Mouse (Mus musculus): ENCODE data around the gene Nelfb. TPM values are rescaled to one million over a fixed set of nuclear protein-coding genes. Genes with fewer than 3 reads are reported as not detected.
A peak's percentile ranks its signal among the peaks of the same experiment; 100 is the strongest.

Gene Nelfb
- total RNA-seq, 1 experiment from 2014 or later = 61.8 TPM

DNA sequence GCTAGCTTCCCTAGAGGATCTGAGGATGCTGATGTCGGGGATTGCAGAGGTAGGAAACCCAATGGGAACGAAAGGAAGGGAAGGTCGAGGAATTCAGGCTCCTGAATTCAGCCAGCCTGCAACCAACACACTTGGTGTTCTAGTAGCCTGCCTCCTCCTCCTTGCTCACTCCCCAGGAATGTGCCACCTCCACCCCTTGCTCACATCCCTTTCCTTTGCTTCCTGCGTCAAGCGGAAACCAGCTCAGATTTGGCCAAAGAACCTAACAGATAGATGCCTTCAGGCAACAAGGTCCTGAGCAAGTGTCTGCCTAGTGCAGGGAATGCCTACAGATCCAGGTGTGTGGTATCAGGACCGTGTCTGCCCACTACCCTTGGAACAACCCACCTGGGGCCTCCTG, 34.7 kb downstream of the Nelfb start:
- no peak for DNase-seq

GRCm38 (mm10) chr2:25175690-25176078, 35.6 kb downstream of the Nelfb start:
- no peak for DNase-seq

DNA sequence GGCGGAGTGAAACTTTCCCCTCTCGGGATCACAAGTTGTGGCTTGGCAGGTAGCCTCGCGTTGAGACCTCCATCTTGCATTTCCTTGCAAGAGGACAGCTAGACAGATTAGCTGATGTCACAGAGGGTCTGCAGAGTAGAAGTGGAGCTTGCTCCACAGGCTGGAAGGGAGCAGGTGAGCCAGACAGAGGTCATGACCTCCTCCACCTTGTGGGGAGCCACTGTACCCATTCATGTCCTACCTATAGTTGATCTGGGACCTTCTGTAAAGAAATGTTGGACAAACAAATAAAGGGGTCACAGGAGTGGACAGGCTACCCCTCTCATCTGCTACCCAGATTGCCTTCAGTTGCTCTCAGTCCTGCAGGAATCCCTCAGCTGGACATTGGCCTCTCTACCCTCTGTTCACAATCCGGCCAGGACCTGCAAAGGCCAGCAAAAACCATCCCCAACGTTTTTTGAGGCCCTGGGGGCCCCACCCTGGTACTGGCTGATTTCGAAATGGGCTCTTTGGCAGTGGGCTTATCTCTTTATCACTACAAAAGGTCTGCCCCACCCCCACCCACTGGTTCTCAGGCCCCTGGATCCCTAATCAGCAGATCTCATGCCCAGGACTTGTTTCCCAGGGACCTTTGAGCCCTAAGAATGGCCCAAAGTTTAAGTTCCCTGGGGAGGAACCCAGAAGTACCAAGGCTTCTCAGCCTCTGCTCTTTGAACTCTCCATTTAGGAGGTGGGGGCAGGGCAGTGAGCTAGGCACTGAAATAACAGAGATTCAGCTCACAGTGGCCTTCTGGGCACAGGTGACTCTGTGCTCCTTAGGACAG, 36.2 kb downstream of the Nelfb start:
- DNase-seq = no peak

GRCm38 (mm10) chr2:25173821-25174220, 37.5 kb downstream of the Nelfb start:
- no peak for DNase-seq

GRCm38 (mm10) chr2:25172629-25173028, 38.7 kb downstream of the Nelfb start:
- DNase-seq = peak; percentile 37

DNA sequence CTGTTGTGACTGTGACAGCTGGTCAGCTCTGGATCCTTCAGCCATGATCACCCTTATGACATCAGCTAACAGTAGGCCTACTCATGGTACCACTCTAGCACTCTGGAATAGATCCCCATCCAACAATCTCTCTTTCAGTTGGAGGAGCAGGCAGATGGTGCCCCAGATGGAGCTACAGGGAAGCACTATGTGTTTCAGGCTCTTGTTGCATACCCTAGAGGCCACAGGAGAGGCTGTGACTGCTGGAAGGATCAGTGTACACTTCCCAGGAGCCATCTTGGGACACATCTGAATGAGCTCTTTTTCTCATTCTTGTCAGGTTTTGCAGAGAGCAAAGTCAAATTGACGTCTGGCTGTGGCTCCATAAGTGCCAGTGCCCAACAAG, 39.5 kb downstream of the Nelfb start:
- DNase-seq = no peak

DNA sequence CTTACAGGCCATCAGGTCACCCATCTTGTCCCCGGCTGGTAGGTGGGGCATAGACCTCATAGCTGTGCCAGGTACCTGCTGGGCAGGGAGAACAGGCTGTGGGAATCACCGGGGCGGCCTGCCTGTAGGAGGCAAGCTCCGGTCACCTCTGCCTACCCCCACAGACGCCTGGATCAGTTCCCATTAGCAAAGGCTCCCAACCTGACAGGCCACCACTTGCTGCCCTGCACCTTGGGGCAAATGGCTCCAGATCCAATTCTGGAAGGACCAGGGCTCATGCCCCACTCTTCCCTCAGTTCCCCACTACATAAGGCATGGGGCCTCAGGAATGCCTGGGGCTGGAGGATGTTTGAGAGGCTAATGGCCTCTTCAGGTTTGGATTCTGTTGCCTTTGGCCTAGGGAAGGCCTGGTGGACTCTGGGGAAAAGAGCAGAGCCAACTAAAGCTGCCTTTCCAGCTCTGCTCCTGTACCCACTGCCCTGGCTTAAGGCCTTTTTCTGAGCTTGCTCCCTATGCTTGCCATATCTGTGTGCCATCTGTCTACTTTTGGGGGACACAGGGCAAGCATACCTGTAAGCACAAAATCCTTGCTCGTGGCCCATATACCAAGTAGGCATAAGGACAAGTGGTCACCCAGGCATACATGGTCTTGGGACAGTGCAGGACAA, 40.1 kb downstream of the Nelfb start:
- DNase-seq = no peak

- no peak for DNase-seq
Observed at GRCm38 (mm10) chr2:25170326-25171100, 40.8 kb downstream of the Nelfb start.

DNA sequence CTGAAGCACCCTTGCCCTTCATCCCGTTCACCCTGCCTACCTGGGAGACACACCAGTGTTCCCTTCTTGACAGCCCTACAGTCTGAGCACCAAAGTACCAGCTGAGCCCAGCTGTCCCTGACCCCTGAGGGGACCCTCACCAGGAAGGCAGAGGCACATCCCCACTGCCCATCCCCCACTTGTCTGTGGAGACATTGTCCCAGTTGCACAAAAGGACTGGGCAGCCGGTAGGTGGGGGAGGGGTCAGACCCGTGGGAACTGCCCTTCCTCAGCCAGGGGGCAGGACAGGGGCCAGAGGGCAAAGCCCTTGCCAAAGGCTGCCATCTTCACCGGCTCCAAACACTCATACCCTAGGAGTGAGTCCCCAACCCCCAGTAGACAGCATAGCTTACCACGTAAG, 41.5 kb downstream of the Nelfb start:
- DNase-seq = no peak

DNA sequence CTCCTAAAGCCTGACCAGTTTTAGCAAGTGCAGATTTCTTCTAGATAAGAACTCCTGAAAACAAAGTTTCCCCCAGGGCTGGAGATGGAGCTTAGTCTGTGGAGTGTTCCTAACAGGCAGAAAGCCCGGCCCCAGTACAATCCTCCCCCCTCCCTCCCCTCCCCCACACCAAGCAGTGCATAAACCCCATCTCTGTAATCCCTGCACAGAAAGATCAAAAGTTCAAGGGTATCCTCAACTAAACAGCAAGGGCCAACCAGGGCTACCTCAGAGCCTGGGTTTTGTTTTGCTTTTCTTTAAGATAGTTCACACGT, 42.7 kb downstream of the Nelfb start:
- DNase-seq = no peak

DNA sequence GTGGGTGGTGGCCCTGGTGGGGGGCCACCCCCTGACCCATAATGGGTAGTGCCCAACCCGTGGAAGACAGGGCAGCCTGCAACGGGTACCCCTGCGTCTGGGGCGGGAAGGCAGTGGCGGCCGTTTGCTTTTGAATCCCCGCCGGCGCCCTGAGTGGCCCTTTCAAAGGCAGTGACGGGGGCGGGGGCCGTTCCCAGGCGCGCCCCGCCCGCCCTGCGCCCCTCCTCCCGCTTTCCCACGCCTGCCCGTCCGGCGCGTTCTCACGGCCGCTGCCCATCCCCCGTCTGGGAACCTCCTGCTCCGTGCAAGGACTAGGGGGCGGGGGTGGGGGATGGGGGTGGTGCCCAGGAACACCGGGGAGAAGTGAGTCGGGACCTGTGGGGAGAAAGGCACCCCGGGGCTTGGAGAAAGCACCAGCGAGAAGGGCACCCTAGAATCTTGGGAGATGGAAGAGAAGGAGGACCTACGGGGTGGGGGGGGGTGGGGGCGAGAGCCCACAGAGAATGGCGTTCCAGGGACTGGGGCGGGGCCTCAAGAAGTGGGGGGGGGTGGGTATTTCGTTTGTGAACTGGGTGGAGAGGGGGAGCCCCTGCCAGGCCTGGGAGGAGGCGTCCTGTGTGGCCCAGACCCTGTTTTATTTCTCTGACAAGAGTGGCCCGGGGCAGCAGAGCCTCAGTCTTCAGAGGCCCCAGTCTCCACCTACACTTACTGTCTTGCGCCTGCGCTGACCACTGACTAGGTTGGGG, 43.2 kb downstream of the Nelfb start:
- DNase-seq = peak; percentile 78

- DNase-seq = no peak
Observed at GRCm38 (mm10) chr2:25167481-25167880, 43.8 kb downstream of the Nelfb start.

DNA sequence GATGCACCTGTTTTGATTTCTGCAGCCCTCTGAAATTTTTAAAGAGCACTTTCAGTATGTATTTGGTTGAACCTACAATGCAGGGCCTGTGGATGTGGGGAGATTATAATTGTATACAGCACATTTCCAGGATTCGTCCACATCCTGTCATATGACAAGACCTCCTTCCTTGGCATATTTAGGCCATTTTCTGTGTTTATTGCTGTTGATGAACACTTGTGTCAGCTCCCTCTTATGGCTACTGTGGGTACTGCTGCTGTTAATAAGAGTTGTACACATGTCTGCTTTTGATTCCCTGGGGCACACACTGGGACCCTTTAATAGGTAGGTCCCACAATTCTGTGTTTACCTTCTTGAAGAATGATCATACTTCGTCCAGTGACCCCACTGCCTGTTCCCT, 53.6 kb downstream of the Nelfb start:
- DNase-seq = no peak

DNA sequence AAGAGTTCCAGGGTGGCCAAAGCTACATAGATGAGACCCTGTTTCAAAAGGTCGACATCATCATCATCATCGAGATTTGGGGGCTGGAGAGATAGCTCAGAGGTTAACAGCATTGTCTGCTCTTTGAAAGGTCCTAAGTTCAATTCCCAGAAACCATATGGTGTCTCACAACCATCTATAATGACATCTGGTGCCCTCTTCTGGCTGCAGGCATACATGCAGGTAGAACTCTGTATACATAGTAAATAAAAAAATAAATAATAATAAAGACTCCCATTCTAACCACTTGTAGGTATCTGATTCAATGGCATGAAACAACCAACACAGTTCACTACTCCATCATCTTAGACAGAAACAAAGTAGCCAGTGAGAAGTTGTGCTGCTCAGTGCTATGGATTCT, 54.3 kb downstream of the Nelfb start:
- no peak for DNase-seq

DNA sequence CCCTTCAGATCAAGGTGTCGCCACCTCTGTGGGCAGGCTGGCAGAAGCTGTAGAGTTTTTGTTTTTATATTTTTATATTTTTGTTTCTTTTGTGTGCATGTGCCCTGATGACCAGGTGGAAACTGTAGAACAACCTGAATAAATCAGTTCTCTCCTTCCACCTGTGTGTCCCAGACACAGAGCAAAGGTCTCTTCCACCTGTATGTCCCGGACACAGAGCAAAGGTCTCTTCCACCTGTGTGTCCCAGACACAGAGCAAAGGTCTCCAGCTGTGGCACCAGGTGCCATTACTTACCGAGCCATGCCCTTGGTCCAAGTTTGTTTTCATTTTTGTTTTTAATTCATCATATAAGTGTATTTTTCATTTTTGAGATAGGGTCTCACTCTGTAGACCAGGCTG, 55.1 kb downstream of the Nelfb start:
- DNase-seq = no peak

DNA sequence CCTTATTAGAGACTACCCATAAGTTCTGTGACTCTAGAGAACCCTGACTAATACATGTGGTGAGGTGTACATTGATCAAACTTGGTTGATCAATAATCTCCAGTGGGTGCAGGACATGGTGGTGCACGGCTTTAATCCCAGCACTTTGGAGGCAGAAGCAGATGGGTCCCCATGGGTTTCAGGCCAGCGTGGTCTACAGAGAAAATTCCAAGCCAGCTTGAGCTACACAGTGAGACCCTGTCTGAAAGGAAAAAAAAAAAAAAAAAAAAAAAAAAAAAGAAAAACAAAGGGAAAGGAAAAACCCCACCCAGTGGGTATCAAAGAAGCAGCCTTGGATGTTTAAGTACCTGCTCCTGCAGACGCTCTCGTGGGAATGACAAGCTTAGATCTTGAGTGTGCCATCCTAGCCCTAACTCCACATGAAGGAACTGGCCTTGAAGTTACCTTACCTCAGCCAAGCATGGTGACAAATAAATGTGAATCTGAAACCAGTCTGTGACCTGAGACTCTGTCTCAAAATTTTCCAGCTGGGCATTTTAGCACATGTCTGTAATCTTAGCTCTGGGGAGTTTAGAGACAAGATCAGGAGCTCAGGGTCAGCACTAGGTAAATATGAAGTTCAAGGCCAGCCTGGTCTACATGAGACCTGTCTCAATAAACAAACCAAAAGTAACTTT, 59.9 kb downstream of the Nelfb start:
- DNase-seq = no peak

Other genes with a start within 250 kb of the Nelfb start
- 9.6 and 15.5 TPM in 2 replicates for gene Dph7, start 249.1 kb downstream of the Nelfb start, total RNA-seq (2021)
- gene Mrpl41, start 236.4 kb downstream of the Nelfb start, total RNA-seq (2021) = 87.6 and 101 TPM in 2 replicates
- 74.0 and 81.1 TPM in 2 replicates for gene Pnpla7, start 235.5 kb downstream of the Nelfb start, total RNA-seq (2021)
- 49.8 and 51.3 TPM in 2 replicates for gene Nsmf, start 157.1 kb downstream of the Nelfb start, total RNA-seq (2021)
- gene Entpd8, start 131.2 kb downstream of the Nelfb start, total RNA-seq (2021) = 2.1 TPM in 1 of 2 replicates, not detected in the other
- gene Noxa1, start 116.3 kb downstream of the Nelfb start, total RNA-seq (2021) = not detected in 2 replicates
- gene Nrarp, start 30.7 kb downstream of the Nelfb start, total RNA-seq (2021) = 2.2 and 4.0 TPM in 2 replicates
- 28.1 and 33.9 TPM in 2 replicates for gene Tor4a, start 14.6 kb downstream of the Nelfb start, total RNA-seq (2021)
- gene Stpg3, start 3.1 kb upstream of the Nelfb start, total RNA-seq (2021) = not detected in 2 replicates
- gene Fam166a, start 7.3 kb upstream of the Nelfb start, total RNA-seq (2021) = 0.46 TPM in 1 of 2 replicates, not detected in the other
- 247 and 303 TPM in 2 replicates for gene Tubb4b, start 13.2 kb upstream of the Nelfb start, total RNA-seq (2021)
- not detected in 2 replicates for gene Slc34a3, start 22.9 kb upstream of the Nelfb start, total RNA-seq (2021)
- not detected in 2 replicates for gene Rnf224, start 25.3 kb upstream of the Nelfb start, total RNA-seq (2021)
- gene Rnf208, start 30.8 kb upstream of the Nelfb start, total RNA-seq (2021) = 7.4 and 7.9 TPM in 2 replicates
- not detected in 2 replicates for gene Cysrt1, start 31.0 kb upstream of the Nelfb start, total RNA-seq (2021)
- 3.5 and 8.1 TPM in 2 replicates for gene AL732309.1, start 35.4 kb upstream of the Nelfb start, total RNA-seq (2021)
- 32.3 and 48.8 TPM in 2 replicates for gene Tmem203, start 44.0 kb upstream of the Nelfb start, total RNA-seq (2021)
- 10.0 and 10.7 TPM in 2 replicates for gene Tprn, start 51.1 kb upstream of the Nelfb start, total RNA-seq (2021)
- gene Ssna1, start 60.9 kb upstream of the Nelfb start, total RNA-seq (2021) = 35.1 and 47.7 TPM in 2 replicates
- 70.9 and 95.1 TPM in 2 replicates for gene Anapc2, start 61.0 kb upstream of the Nelfb start, total RNA-seq (2021)
- gene Tmem210, start 76.7 kb upstream of the Nelfb start, total RNA-seq (2021) = not detected in 2 replicates
- not detected in 2 replicates for gene Lrrc26, start 78.4 kb upstream of the Nelfb start, total RNA-seq (2021)
- 9.0 and 12.6 TPM in 2 replicates for gene Grin1, start 107.7 kb upstream of the Nelfb start, total RNA-seq (2021)
- 53.6 and 57.9 TPM in 2 replicates for gene Man1b1, start 120.8 kb upstream of the Nelfb start, total RNA-seq (2021)
- gene Dpp7, start 144.9 kb upstream of the Nelfb start, total RNA-seq (2021) = 24.6 and 31.8 TPM in 2 replicates
- 10.7 and 18.8 TPM in 2 replicates for gene Uap1l1, start 154.2 kb upstream of the Nelfb start, total RNA-seq (2021)
- gene Sapcd2, start 160.8 kb upstream of the Nelfb start, total RNA-seq (2021) = 1.6 and 2.1 TPM in 2 replicates
- 2.4 and 3.7 TPM in 2 replicates for gene Entpd2, start 184.4 kb upstream of the Nelfb start, total RNA-seq (2021)
- 120 and 134 TPM in 2 replicates for gene Npdc1, start 187.9 kb upstream of the Nelfb start, total RNA-seq (2021)
- not detected in 2 replicates for gene Fut7, start 211.8 kb upstream of the Nelfb start, total RNA-seq (2021)
- gene Abca2, start 217.2 kb upstream of the Nelfb start, total RNA-seq (2021) = 24.9 and 40.5 TPM in 2 replicates
- gene Clic3, start 245.3 kb upstream of the Nelfb start, total RNA-seq (2021) = not detected in 2 replicates
- 32.6 and 41.0 TPM in 2 replicates for gene Paxx, start 249.6 kb upstream of the Nelfb start, total RNA-seq (2021)